ENCODE assay signal across 13 mouse cellular contexts in the genomic region with DNA sequence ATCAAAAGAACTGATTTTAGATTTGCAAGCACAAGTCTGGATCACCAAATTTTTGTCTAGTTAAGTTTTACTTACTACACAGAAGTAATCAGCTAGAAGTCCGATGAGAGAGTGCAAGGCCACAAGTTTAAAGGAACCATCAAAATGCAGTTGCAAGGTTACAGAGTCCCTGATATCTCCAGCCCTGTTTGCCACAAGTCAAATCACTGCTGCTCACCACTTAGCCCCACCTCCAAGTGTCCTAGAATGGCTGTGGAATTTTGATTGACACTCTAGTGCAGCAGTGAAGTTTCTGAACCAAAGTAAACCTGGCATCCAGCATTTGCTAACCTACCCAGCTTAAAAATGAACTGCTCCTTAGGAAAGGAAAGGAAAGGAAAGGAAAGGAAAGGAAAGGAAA. TPM values are rescaled to one million over a fixed set of nuclear protein-coding genes. Genes with fewer than 3 reads are reported as not detected.
DNase-seq lines count a peak whose midpoint lies in the region; ATAC-seq and TF ChIP-seq lines count a peak whose summit lies in the region.
"Had no signal": no experiment of that assay in that cellular context is flagged by ENCODE, and none has a peak within 500 bp of the region (broad histone marks: within the 10 kb centered on the region; RNA-seq: fewer than 3 reads in every experiment).

No protein-coding gene starts in this region.

- peak; percentile 14 for DNase-seq in embryonic facial prominence, embryonic 11.5 days (ENCODE audit: low spot score)
- no peak for DNase-seq in embryonic facial prominence, embryonic 10.5 days (ENCODE audit: low spot score)
- peak; percentile 88 for DNase-seq in CH12.LX (ENCODE audit: extremely low read depth)
- DNase-seq in lung, adult 2 months: no peak
- DNase-seq in thymus, postnatal 4 days: no peak
- DNase-seq in yolk sac, embryonic 10.5 days (ENCODE audit: low spot score): no peak
- DNase-seq: B cell, adult 2 months; cerebellum, adult 11 months had no signal

- no peak for TF ChIP-seq EP300 in CH12.LX (IDR thresholded peaks at IDR 0.05; ENCODE audit: low read length)

- no peaks in the 10 kb centered on the region for H3K36me3 ChIP-seq in embryonic facial prominence, embryonic 11.5 days (replicated peaks; ENCODE audit: control insufficient read depth, insufficient read depth, low read depth, low read length)
- no peaks in the 10 kb centered on the region for H3K36me3 ChIP-seq in embryonic facial prominence, embryonic 10.5 days (replicated peaks)
- H3K36me3 ChIP-seq in CH12.LX (replicated peaks in 1 of 2; ENCODE audit: control insufficient read depth in 1 of 2, insufficient read depth in 1 of 2, low read length in 1 of 2): peaks cover 0 to under 1% of the 10 kb centered on the region in 2 experiments
- no peaks in the 10 kb centered on the region for H3K36me3 ChIP-seq in neural tube, embryonic 15.5 days
- H3K36me3 ChIP-seq: embryonic facial prominence, embryonic 13.5 days; hindbrain, embryonic 15.5 days; midbrain, embryonic 12.5 days had no signal

- H3K4me1 ChIP-seq in embryonic facial prominence, embryonic 11.5 days (ENCODE audit: control insufficient read depth, insufficient read depth, low read length): no peaks in the 10 kb centered on the region
- no peaks in the 10 kb centered on the region for H3K4me1 ChIP-seq in embryonic facial prominence, embryonic 10.5 days
- peaks cover 10 to 16% of the 10 kb centered on the region in 2 experiments; a peak in 3 of 4 replicates for H3K4me1 ChIP-seq in CH12.LX (ENCODE audit: control insufficient read depth in 1 of 2, insufficient read depth in 2 of 2)
- peaks cover 6% of the 10 kb centered on the region; the same call in 1 of the 2 replicates for H3K4me1 ChIP-seq in brown adipose tissue, adult 24 weeks (ENCODE audit: control insufficient read depth, insufficient read depth, insufficient read length, low read length)
- H3K4me1 ChIP-seq in lung, adult 2 months (ENCODE audit: control insufficient read depth, insufficient read depth, low read length): peaks cover 5% of the 10 kb centered on the region
- no peaks in the 10 kb centered on the region for H3K4me1 ChIP-seq in neural tube, embryonic 15.5 days
- H3K4me1 ChIP-seq: embryonic facial prominence, embryonic 13.5 days; hindbrain, embryonic 15.5 days; midbrain, embryonic 12.5 days had no signal

- dilution Hi-C loops in CH12.LX (cut with MboI; ENCODE audit: extremely low pct_ligation_motif_present, extremely low pct_unique_long_range_greater_than_20kb, low sequenced_read_pairs): no loop called here

- H3K9me3 ChIP-seq in embryonic facial prominence, embryonic 11.5 days (replicated peaks; ENCODE audit: control insufficient read depth, low read length): no peaks in the 10 kb centered on the region
- no peaks in the 10 kb centered on the region for H3K9me3 ChIP-seq in embryonic facial prominence, embryonic 10.5 days
- H3K9me3 ChIP-seq in CH12.LX (replicated peaks; ENCODE audit: low read length): no peaks in the 10 kb centered on the region
- H3K9me3 ChIP-seq in neural tube, embryonic 15.5 days (replicated peaks): no peaks in the 10 kb centered on the region
- H3K9me3 ChIP-seq: embryonic facial prominence, embryonic 13.5 days; hindbrain, embryonic 15.5 days; midbrain, embryonic 12.5 days had no signal

- TF ChIP-seq POLR2A in CH12.LX (IDR thresholded peaks at IDR 0.05; ENCODE audit: low read depth, low read length): peak; percentile 52; the same call in 1 of the 2 replicates
- peak; percentile 15; the same call in 1 of the 2 replicates for TF ChIP-seq POLR2A in lung, adult 2 months (IDR thresholded peaks at IDR 0.05; ENCODE audit: borderline replicate concordance, extremely low read depth, low read depth, low read length)

- H3K27ac ChIP-seq in embryonic facial prominence, embryonic 11.5 days (replicated peaks; ENCODE audit: low read depth, low read length): no peak overlapping the region
- no peak overlapping the region for H3K27ac ChIP-seq in embryonic facial prominence, embryonic 10.5 days (replicated peaks)
- H3K27ac ChIP-seq in CH12.LX (ENCODE audit: insufficient read depth, low read depth): peak overlapping the region; percentile 15; the same call in 1 of the 2 replicates
- peak overlapping the region; percentile 95 for H3K27ac ChIP-seq in brown adipose tissue, adult 24 weeks (replicated peaks; ENCODE audit: low read depth, low read length)
- H3K27ac ChIP-seq in neural tube, embryonic 15.5 days (replicated peaks): no peak overlapping the region
- H3K27ac ChIP-seq: embryonic facial prominence, embryonic 13.5 days; hindbrain, embryonic 15.5 days; midbrain, embryonic 12.5 days had no signal

- in situ Hi-C loops in CH12.LX (cut with MboI; ENCODE audit: low pct_ligation_motif_present, low pct_unique_long_range_greater_than_20kb, low sequenced_read_pairs): loop anchor here (10.0 kb wide), 1 partner anchor 165 kb away; no protein-coding TSS in a partner anchor

- H3K27me3 ChIP-seq in embryonic facial prominence, embryonic 11.5 days (ENCODE audit: control insufficient read depth, insufficient read depth, low read length): no peaks in the 10 kb centered on the region
- H3K27me3 ChIP-seq in embryonic facial prominence, embryonic 10.5 days (replicated peaks; ENCODE audit: low read depth, poor library complexity, severe bottlenecking): no peaks in the 10 kb centered on the region
- H3K27me3 ChIP-seq in CH12.LX (replicated peaks): no peaks in the 10 kb centered on the region
- no peaks in the 10 kb centered on the region for H3K27me3 ChIP-seq in neural tube, embryonic 15.5 days (replicated peaks)
- H3K27me3 ChIP-seq: embryonic facial prominence, embryonic 13.5 days; hindbrain, embryonic 15.5 days; midbrain, embryonic 12.5 days had no signal

- TF ChIP-seq CTCF in CH12.LX (conservative IDR thresholded peaks at IDR 0.05 in 1 of 2, IDR thresholded peaks at IDR 0.05 in 1 of 2; ENCODE audit: low read depth in 2 of 2, low read length in 2 of 2): no peak
- TF ChIP-seq CTCF in lung, adult 2 months (IDR thresholded peaks at IDR 0.05; ENCODE audit: insufficient read depth, low read length): no peak

- WGBS in embryonic facial prominence, embryonic 11.5 days: 73% methylated on average over 1 of the region's 1 CpGs
- 90% methylated on average over 1 of the region's 1 CpGs for WGBS in embryonic facial prominence, embryonic 10.5 days
- 30% methylated on average over 1 of the region's 1 CpGs for WGBS in lung, adult 2 months
- WGBS in neural tube, embryonic 15.5 days: 86% methylated on average over 1 of the region's 1 CpGs

- no peak overlapping the region for H3K4me3 ChIP-seq in embryonic facial prominence, embryonic 11.5 days (ENCODE audit: low read depth, low read length)
- H3K4me3 ChIP-seq in embryonic facial prominence, embryonic 10.5 days: no peak overlapping the region
- peak overlapping the region in 2 of 3 experiments; percentile 46 to 58 for H3K4me3 ChIP-seq in CH12.LX (replicated peaks in 1 of 3; ENCODE audit: low read depth in 2 of 3, low read length in 2 of 3, poor library complexity in 1 of 3)
- peak overlapping the region; percentile 32; the same call in 1 of the 2 replicates for H3K4me3 ChIP-seq in brown adipose tissue, adult 24 weeks (ENCODE audit: insufficient read depth, low read depth, low read length)
- H3K4me3 ChIP-seq in lung, adult 2 months (replicated peaks; ENCODE audit: extremely low read depth, low read depth, low read length): peak overlapping the region; percentile 56
- H3K4me3 ChIP-seq in neural tube, embryonic 15.5 days (replicated peaks): no peak overlapping the region
- H3K4me3 ChIP-seq: embryonic facial prominence, embryonic 13.5 days; hindbrain, embryonic 15.5 days; midbrain, embryonic 12.5 days had no signal

- peaks cover 20% of the 10 kb centered on the region for H3K79me2 ChIP-seq in CH12.LX (replicated peaks; ENCODE audit: control insufficient read depth, extremely low read depth, insufficient read depth, poor library complexity, severe bottlenecking)

- no peak overlapping the region for H3K4me2 ChIP-seq in embryonic facial prominence, embryonic 11.5 days (ENCODE audit: low read depth, low read length)
- no peak overlapping the region for H3K4me2 ChIP-seq in CH12.LX (ENCODE audit: insufficient read depth, low read depth, poor library complexity, severe bottlenecking)
- no peak overlapping the region for H3K4me2 ChIP-seq in neural tube, embryonic 15.5 days
- H3K4me2 ChIP-seq: embryonic facial prominence, embryonic 13.5 days; hindbrain, embryonic 15.5 days; midbrain, embryonic 12.5 days had no signal

- H3K9ac ChIP-seq in embryonic facial prominence, embryonic 11.5 days (replicated peaks; ENCODE audit: low read length): no peak overlapping the region
- H3K9ac ChIP-seq in CH12.LX (ENCODE audit: insufficient read depth, low read depth): peak overlapping the region; percentile 66; the same call in 1 of the 2 replicates
- H3K9ac ChIP-seq in neural tube, embryonic 15.5 days (replicated peaks): no peak overlapping the region
- H3K9ac ChIP-seq: embryonic facial prominence, embryonic 13.5 days; hindbrain, embryonic 15.5 days; midbrain, embryonic 12.5 days had no signal

- no peak for ATAC-seq in embryonic facial prominence, embryonic 11.5 days (replicated peaks; ENCODE audit: insufficient number of reproducible peaks, low FRiP score, low TSS enrichment, low read depth)
- no peak for ATAC-seq in neural tube, embryonic 15.5 days (ENCODE audit: low FRiP score)

- TF ChIP-seq RAD21 in CH12.LX (IDR thresholded peaks at IDR 0.05; ENCODE audit: low read depth, low read length): no peak

TF ChIP-seq in CH12.LX, 34 proteins besides CTCF, POLR2A, EP300 and RAD21 (continues in another document):
- no peak for TF ChIP-seq MAX (IDR thresholded peaks at IDR 0.05; ENCODE audit: low read length)
- no peak for TF ChIP-seq IRF4 (IDR thresholded peaks at IDR 0.05; ENCODE audit: low read depth, low read length)
- no peak for TF ChIP-seq ZC3H11A (IDR thresholded peaks at IDR 0.05; ENCODE audit: low read depth, low read length)
- TF ChIP-seq ZNF384 (IDR thresholded peaks at IDR 0.05; ENCODE audit: low read depth, low read length): no peak
- no peak for TF ChIP-seq UBTF (IDR thresholded peaks at IDR 0.05; ENCODE audit: low read depth, low read length)
- no peak for TF ChIP-seq ETS1 (conservative IDR thresholded peaks at IDR 0.05; ENCODE audit: low read depth, low read length)
- peak; percentile 77 for TF ChIP-seq TBP (conservative IDR thresholded peaks at IDR 0.05; ENCODE audit: low read depth, low read length)
- no peak for TF ChIP-seq SMC3 (IDR thresholded peaks at IDR 0.05; ENCODE audit: low read depth, low read length)

RNA-seq across cellular contexts. Expression of a gene that starts 39.0 kb away (rescaled TPM):
- polyA plus RNA-seq in embryonic facial prominence, embryonic 11.5 days (2014; fragmentation: Nextera tagmentation; extraction: Ambion mirVana): 2.1 and 2.9 TPM in 2 replicates
- 0.95 and 1.3 TPM in 2 replicates for polyA plus RNA-seq in embryonic facial prominence, embryonic 10.5 days (2016; fragmentation: Nextera tagmentation; extraction: Ambion mirVana)
- total RNA-seq in CH12.LX (2012; rRNA removed) (145 and 189 TPM in 2 replicates), CH12.LX (2014; rRNA removed) (690 and 774 TPM in 2 replicates)
- 608 and 652 TPM in 2 replicates for polyA plus RNA-seq in CH12.LX (2012; ENCODE audit: insufficient read length, low read depth)
- 1,463 and 1,631 TPM in 2 replicates for polyA plus RNA-seq in brown adipose tissue, adult 24 weeks (2012; ENCODE audit: insufficient read depth, insufficient read length, missing spikeins)
- 154 and 256 TPM in 2 replicates for polyA plus RNA-seq in lung, adult 2 months (2012; rRNA removed)
- 3.0 and 6.5 TPM in 2 replicates for polyA plus RNA-seq in neural tube, embryonic 15.5 days (2015; fragmentation: Nextera tagmentation; extraction: Ambion mirVana)

Comparison
In these comparisons a context has a peak if more than half of its experiments do, and no peak if none do; other contexts are left out.
1. DNase-seq: peak in embryonic facial prominence, embryonic 11.5 days (single experiment) and CH12.LX (single experiment); none in embryonic facial prominence, embryonic 10.5 days (single experiment), lung, adult 2 months (single experiment), thymus, postnatal 4 days (single experiment) and yolk sac, embryonic 10.5 days (single experiment).
2. H3K27ac ChIP-seq: peak in CH12.LX (single experiment) and brown adipose tissue, adult 24 weeks (single experiment); none in embryonic facial prominence, embryonic 11.5 days (single experiment), embryonic facial prominence, embryonic 10.5 days (single experiment) and neural tube, embryonic 15.5 days (single experiment).
3. H3K4me3 ChIP-seq: peak in CH12.LX (2 of 3), brown adipose tissue, adult 24 weeks (single experiment) and lung, adult 2 months (single experiment); none in embryonic facial prominence, embryonic 11.5 days (single experiment), embryonic facial prominence, embryonic 10.5 days (single experiment) and neural tube, embryonic 15.5 days (single experiment).
4. RNA of a gene that starts 39.0 kb away (polyA plus RNA-seq): 1,463 to 1,631 TPM in brown adipose tissue, adult 24 weeks, 608 to 652 TPM in CH12.LX and 154 to 256 TPM in lung, adult 2 months; 3.0 to 6.5 TPM in neural tube, embryonic 15.5 days, 2.1 to 2.9 TPM in embryonic facial prominence, embryonic 11.5 days and 0.95 to 1.3 TPM in embryonic facial prominence, embryonic 10.5 days; every median in the first group is over 10 times any median in the second.